Mouse (Mus musculus) G1E (cell line): ENCODE measurements around the gene Fat3. TPM values are rescaled to one million over a fixed set of nuclear protein-coding genes. Genes with fewer than 3 reads are reported as not detected.

Source experiments
- ATAC-seq: 2 replicates; pipeline ENCODE4 v1.8.0; 2016; ENCODE audit warnings: mild to moderate bottlenecking; ENCODE audit not compliant: insufficient number of reproducible peaks, poor library complexity, low FRiP score, severe bottlenecking; ENCODE audit errors: extremely low read depth
- DNase-seq: peaks from one replicate; pipeline ENCODE4 v3.0.0; 2012; ENCODE audit warnings: low spot score
- H3K27me3 ChIP-seq: 2 replicates; pipeline ENCODE4 v1.6.1; 2012; ENCODE audit warnings: mild to moderate bottlenecking, low read length, inconsistent platforms; ENCODE audit not compliant: insufficient read depth
- H3K36me3 ChIP-seq: replicated peaks from 2 replicates; pipeline ENCODE3; 2012; ENCODE audit warnings: mild to moderate bottlenecking, inconsistent platforms
- H3K4me1 ChIP-seq: 2 replicates; pipeline ENCODE4 v1.6.1; 2012; ENCODE audit warnings: low read depth, low read length, inconsistent platforms, mixed read lengths; ENCODE audit not compliant: insufficient read depth
- H3K4me3 ChIP-seq: 2 replicates; pipeline ENCODE4 v1.5.1; 2012; ENCODE audit warnings: low read depth, mild to moderate bottlenecking, inconsistent platforms, low read length, moderate library complexity, mixed read lengths
- H3K9me3 ChIP-seq: replicated peaks from 2 replicates; pipeline ENCODE4 v1.6.1; 2012; ENCODE audit warnings: inconsistent platforms
- CTCF ChIP-seq: IDR thresholded peaks from 2 replicates; pipeline ENCODE4 v1.5.1; 2012; ENCODE audit warnings: low read depth, low read length, inconsistent platforms, mixed read lengths
- GATA1 ChIP-seq: IDR thresholded peaks from 2 replicates; pipeline ENCODE4 v1.6.1; 2012; ENCODE audit warnings: borderline replicate concordance, low read length, inconsistent platforms, mixed read lengths
- GATA2 ChIP-seq: IDR thresholded peaks from 2 replicates; pipeline ENCODE4 v1.6.1; 2012; ENCODE audit warnings: low read depth, low read length, inconsistent platforms, borderline replicate concordance
- POLR2AphosphoS5 ChIP-seq: IDR thresholded peaks from 2 replicates; pipeline ENCODE4 v1.6.1; 2012; ENCODE audit warnings: low read depth, low read length, inconsistent platforms; ENCODE audit not compliant: insufficient replicate concordance
- TAL1 ChIP-seq: conservative IDR thresholded peaks from 2 replicates; pipeline ENCODE4 v1.6.1; 2012; ENCODE audit warnings: low read depth, low read length, inconsistent platforms, mixed read lengths
- polyA plus RNA-seq: library from polyadenylated mRNA; stranded (reverse); fragments of >175 nt; gene quantifications from 2 replicates; pipeline ENCODE4 v1.2.3, GENCODE M21; 2012
- total RNA-seq, 2 experiments: library from RNA; stranded (forward) in 1 of 2; stranded (reverse) in 1 of 2; fragments of 200-1000 nt in 1 of 2; fragments of >200 nt in 1 of 2; fragmentation: Nextera tagmentation in 1 of 2; gene quantifications; 2 replicates each; pipeline ENCODE4 v1.2.3; 2014 to 2017

The Fat3 gene
- total and polyA plus RNA-seq, 3 experiments: 0.11 TPM; not detected in 2

DNA sequence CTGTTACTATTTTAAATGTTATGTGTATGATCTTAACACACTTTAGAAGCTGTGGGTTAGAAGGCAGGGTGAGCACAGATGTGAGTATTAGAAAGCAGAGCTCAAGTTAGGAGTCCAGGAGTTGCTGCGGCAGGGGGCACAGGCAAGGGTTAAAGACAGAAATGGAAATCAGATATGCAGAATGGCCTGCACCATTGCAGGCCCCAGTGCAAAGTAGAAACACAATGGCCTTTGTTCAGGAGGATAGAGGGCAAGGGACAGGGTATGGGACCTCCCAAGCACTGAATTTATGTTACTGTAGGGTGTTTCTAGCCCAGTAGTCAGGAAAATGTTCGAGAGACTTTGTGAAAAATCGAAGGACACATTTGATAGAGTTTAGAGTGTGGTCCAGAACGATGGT lies 269.5 kb downstream of the Fat3 start:
- H3K4me3 ChIP-seq: no peak overlapping the region
- DNase-seq (no peak), ATAC-seq (no peak)
- no peaks in the 10 kb centered on the region for H3K36me3 ChIP-seq
- no peaks in the 10 kb centered on the region for H3K27me3 ChIP-seq
- TF ChIP-seq POLR2AphosphoS5: no peak
- H3K4me1 ChIP-seq: no peaks in the 10 kb centered on the region
- H3K9me3 ChIP-seq: no peaks in the 10 kb centered on the region

DNA sequence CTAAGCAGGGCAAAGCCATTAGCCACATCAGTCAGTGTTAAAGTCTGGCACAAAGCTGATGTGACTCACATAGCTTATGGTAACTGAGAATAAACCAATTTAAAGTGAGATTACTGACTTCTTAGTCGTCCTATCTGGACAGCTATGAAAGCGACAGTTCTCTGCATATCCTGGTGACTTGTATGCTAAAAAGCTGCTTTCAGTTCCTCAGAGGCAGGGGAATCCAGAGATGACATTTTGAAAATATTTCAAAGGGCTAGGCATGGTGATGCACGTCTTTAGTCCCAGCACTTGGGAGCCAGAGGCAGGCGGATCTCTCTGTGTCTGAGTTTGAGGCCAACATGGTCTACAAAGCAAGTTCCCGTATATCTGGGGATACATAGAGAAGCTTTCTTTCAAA lies 272.2 kb downstream of the Fat3 start:
- Histone ChIP-seq H3K27me3 (no peaks in the 10 kb centered on the region), H3K4me3 (no peak overlapping the region), H3K9me3 (no peaks in the 10 kb centered on the region), H3K4me1 (no peaks in the 10 kb centered on the region), H3K36me3 (no peaks in the 10 kb centered on the region)
- TF ChIP-seq GATA1: no peak
- no peak for TF ChIP-seq GATA2
- TF ChIP-seq POLR2AphosphoS5: no peak
- TF ChIP-seq TAL1: no peak
- TF ChIP-seq CTCF: no peak
- DNase-seq (no peak), ATAC-seq (no peak)

DNA sequence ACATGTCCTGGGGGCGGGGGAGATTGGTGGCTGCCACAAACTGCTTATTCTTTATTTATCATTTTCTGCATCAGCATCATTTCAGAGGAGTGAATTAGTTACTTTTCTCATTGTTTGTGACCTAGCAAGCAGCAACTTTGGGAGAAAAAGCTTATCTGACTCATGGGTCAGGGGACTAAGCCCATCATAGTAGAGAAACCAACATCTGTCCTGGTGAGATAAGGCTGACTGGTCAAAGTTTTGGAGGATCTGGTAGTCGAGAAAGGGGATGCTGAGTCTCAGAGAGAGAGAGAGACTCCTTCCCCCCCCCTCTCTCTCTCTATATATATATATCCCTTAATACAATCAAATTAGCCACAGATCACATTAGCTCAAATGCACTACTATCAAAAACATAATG lies 273.7 kb downstream of the Fat3 start:
- Histone ChIP-seq H3K36me3 (no peaks in the 10 kb centered on the region), H3K4me1 (no peaks in the 10 kb centered on the region), H3K27me3 (no peaks in the 10 kb centered on the region), H3K9me3 (no peaks in the 10 kb centered on the region), H3K4me3 (no peak overlapping the region)
- ATAC-seq (no peak), DNase-seq (no peak)
- no peak for TF ChIP-seq GATA1

DNA sequence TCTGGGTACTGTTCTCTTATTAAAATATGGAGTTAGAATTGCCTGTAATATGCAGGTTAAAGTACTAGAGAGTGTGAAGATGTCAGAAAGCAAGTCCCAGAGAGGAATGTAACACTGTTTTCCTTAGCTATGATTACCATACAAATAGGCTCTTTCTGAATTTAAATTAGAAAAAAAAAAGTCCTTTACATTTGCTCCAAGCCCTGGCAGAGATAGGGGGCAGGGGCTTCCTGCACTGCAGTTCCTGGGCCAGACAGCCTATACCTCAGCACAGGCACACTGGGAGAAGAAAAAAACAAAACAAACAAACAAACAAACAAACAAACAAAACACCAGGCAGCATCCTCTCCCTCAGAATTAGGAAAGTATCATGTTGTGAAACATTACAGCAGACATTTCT lies 274.5 kb downstream of the Fat3 start:
- Histone ChIP-seq H3K4me3 (no peak overlapping the region), H3K36me3 (no peaks in the 10 kb centered on the region), H3K4me1 (no peaks in the 10 kb centered on the region), H3K9me3 (no peaks in the 10 kb centered on the region), H3K27me3 (no peaks in the 10 kb centered on the region)
- TF ChIP-seq CTCF (no peak), GATA1 (no peak), POLR2AphosphoS5 (no peak), TAL1 (no peak), GATA2 (no peak)
- DNase-seq: no peak
- ATAC-seq: no peak

DNA sequence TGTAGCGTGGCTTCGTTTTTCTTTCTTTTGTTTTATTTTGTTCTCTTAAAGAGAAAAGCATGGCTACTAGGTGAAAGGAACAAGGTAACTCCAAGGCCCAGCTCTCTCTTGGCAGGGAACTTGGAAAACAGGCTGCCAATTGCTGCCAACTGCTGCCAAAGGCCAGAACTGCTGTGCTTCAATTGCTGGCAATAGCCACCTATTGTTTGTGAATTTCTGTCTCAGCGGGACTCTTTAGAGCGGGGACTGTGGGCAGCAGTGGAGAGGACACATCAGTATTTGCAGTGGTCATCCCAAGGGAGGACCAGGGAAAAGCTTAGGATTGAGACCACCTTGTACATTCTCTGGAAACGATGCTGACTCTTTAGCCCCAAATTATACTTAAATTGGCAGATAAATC lies 279.2 kb downstream of the Fat3 start:
- no peak for ATAC-seq
- TF ChIP-seq TAL1 (no peak), GATA1 (no peak), GATA2 (no peak), POLR2AphosphoS5 (no peak), CTCF (no peak)
- Histone ChIP-seq H3K9me3 (no peaks in the 10 kb centered on the region), H3K4me3 (no peak overlapping the region), H3K4me1 (no peaks in the 10 kb centered on the region), H3K36me3 (no peaks in the 10 kb centered on the region), H3K27me3 (no peaks in the 10 kb centered on the region)
- no peak for DNase-seq

DNA sequence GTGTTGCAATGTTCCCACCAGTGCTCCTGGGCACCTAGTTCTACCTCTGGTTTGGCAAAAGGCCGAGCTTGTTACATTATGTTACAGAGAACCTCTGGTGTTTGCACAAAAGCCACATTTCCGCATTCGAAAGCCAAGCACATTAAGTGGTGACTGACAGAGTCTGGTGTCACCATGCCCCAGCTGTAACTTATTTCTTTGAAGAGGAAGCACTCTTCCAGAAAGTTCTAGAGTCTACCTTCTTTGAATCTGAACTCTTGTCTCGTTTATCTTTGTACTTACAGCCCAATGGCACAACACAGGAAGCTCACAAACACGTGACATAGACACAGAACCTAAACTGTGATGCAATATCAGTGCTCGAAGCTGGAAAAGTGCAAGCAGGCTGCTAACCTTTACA lies 284.9 kb downstream of the Fat3 start:
- Histone ChIP-seq H3K36me3 (no peaks in the 10 kb centered on the region), H3K27me3 (peaks cover 2% of the 10 kb centered on the region; the same call in 1 of the 2 replicates), H3K4me3 (no peak overlapping the region), H3K9me3 (no peaks in the 10 kb centered on the region), H3K4me1 (no peaks in the 10 kb centered on the region)
- ATAC-seq: no peak
- DNase-seq: no peak
- no peak for TF ChIP-seq TAL1
- no peak for TF ChIP-seq POLR2AphosphoS5
- no peak for TF ChIP-seq GATA1
- TF ChIP-seq GATA2: no peak
- TF ChIP-seq CTCF: no peak

DNA sequence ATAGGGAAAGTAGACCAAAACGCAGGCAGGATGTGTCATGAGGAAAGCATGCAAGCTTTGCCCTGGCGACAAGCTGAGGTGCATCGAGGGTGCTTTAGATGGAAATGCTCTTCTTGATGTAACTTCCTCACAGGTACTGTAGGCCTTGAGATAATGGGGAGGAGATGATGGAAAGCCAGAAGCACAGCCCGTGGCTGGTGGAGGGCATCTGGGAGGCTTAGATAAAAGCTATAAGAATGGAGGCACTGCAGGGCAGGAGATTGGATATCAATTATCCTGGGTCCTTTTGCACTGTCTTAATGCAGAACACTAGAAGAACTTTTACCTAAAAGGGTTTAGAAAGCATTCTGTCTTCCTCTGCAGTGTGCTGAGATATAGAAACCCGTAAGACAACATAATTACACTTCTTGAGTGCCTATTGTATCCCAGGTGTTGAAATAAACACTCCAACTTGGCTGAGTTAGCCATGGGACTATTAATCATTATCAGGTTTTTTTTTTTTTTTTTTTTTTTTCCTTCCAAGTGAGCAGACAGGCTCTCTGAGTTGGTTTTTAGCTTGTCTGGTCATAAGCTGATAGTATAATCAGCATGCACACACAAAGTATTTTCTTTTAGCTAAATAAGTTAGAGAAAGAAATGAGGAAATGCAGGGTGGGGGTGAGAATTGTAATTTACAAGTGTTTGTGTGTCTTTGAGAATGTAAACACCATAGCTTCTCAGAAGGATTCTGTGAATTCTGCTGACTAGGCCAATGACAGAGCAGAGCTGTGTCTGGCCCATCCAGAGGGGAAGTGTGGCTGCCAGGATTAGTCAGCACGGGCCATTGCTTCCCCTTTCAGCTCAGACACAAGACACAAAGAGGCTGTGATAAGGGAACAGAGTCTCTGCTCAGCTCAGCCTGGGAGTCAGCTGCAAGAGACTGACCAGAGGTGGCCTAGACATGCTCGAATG lies 286.1 kb downstream of the Fat3 start:
- H3K4me3 ChIP-seq: no peak overlapping the region
- peak; percentile 88 for ATAC-seq
- H3K9me3 ChIP-seq: no peaks in the 10 kb centered on the region
- peaks cover 2% of the 10 kb centered on the region; the same call in 1 of the 2 replicates for H3K27me3 ChIP-seq
- no peaks in the 10 kb centered on the region for H3K4me1 ChIP-seq
- no peak for DNase-seq
- TF ChIP-seq GATA2: no peak
- TF ChIP-seq CTCF: no peak
- no peaks in the 10 kb centered on the region for H3K36me3 ChIP-seq
